Mouse (Mus musculus) fibroblast of lung, adult 2 months (primary cell): Measurements from ENCODE around the gene Gm45713.

ENCODE experiments used
- DNase-seq: peaks from one replicate; pipeline ENCODE4 v3.0.0-alpha.2; 2011; ENCODE audit warnings: low read depth

Gene Gm45713

DNA sequence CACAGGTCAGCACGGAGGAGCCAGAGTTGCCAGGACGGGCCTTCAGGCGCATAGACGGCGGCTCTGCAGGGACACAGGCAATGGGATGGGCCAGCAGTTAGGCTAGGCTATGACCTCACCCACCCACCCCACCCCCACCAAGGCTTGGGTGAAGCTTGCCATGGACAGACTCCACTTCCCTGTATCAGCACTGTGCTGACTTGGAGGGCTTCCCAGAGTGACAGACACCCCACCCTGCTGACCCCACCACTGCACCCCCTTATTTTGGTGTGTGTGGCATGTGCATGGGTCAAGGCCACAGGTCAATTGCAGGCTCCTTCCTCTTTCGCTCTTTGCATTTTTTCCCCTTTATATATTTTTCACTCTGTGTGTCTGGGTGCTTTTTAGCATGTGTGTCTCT lies 40.7 kb downstream of the Gm45713 start:
- DNase-seq = no peak

DNA sequence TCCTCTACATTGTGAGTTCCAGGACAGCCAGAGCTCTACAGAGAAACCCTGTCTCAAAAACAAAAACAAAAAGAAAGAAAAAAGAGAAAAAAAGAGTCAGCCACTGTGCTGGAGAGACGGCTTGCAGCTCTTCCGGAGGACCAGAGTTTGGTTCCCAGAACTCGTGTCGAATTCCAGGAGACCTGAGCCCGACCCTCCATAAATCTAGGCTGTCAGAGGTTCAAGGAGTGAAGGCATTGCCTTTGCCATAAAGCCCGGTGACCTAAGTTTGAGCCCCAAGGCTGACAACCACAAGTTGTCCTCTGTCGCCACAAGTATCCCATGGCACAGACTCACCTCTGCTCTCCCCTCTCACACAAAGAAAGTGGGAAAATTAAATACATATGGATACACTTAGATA lies 41.9 kb downstream of the Gm45713 start:
- DNase-seq = no peak

DNA sequence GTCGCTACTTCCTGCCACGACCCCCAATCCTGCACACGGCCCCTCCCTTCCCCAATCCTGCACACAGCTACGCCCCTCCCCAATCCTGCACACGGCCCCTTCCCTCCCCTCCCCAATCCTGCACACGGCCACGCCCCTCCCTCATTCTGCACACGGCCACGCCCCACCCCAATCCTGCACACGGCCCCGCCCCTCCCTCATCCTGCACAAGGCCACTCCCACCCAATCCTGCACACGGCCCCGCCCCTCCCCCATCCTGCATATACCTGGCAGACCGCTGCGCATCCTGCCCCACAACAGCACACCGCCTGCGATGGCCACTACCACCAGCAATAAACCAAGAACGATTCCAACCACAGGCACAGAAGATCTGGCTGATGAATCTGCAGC lies 42.5 kb downstream of the Gm45713 start:
- no peak for DNase-seq

DNA sequence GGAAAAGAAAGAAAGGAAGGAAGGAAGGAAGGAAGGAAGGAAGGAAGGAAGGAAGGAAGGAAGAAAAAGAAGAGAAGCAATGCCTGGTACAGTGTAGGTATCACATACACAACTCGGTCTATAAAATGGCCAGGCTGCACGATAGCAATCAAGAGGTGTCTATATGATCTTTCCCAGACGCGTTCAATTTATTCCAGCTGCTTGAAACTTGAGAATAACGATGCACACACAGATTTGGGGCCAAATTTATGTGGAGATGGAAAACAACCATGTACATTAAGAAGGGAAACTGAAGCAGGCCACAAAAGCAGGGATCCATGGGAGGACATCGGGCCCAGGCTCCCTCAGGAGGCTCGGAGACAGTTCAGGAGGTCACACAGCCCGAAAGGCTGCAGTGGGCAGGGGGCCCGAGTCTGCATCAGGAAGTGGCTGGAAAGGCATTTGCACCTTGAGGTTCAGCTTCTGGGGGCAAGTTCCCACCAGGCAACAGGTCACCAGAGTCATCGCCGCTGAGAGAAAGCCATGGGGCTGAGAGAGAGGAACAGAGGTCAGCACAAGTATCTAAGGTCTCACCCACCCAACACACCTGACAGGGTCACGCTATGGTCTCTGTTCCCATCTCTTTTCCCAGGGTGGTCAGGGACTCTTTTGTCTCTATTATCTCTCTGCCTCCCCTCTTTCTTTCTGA lies 43.1 kb downstream of the Gm45713 start:
- DNase-seq = no peak

DNA sequence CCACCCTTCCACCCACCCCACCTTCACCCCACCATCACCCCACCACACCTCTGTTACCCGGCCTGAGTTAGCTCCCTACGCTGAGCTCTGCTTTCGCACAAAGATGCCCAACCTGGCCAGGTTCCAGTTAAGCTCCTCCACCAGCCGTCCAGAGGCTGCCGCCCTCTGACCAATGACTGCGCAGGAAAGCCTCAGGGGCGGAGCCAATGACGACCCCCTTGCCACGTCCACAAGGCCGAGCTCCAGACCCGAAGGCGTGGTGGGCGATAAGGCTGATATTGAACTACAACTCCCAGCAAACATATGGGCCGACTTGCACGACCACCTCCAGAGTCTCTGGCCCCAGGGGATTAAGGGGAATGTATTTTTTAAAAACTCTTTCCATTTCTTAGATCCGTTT lies 44.0 kb downstream of the Gm45713 start, which contains the start of gene Rcn3:
Gene Rcn3 (minus strand): TSS at position 174 of the 400 bp plus-strand sequence.
- DNase-seq = peak; percentile 88

DNA sequence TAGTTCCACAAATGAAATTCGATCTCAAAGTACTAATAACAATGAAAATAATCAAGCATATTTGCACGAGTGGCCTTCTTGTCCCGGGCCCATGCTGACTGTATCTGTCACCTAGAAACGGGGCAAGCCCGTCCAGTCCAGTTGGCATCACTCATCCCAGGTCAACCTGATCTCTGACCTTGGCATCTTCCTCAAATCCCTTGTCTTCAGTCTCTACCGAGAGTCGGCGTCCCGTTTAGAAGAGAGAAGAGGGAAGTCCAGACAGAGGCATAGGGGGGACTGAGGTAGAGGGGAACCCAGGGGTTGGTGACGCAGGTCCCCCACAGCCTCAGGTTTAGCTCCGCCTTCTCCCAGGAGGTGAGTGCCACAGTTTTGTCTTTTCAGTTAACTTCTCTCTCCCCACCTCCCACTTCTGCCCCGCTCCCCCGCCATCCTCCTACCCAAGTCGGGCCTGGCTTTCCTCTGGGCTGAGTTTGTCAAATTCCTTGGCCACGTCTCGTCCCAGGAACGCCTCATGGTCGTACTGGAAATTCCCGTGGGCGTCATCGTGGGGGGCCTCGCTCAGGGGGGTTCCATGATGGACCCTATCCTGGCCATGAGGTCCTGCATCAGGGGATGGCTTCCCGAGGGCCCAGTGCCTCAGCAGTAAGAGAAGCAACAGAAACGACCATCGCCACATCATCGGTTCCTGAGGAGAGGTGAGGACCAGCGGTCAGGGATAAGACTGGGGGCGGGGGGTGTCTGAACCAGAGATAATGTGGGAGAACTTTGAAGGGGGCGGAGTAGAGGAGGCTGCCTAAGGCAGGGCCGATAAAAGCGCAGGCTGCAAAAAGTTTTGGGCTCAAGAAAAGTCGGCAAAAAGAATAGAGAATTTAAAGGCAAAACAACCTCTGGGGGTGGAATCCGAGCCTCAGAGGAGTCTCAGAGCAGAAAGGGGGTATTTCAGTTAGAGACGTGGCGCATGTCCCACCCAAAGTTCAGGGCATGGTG lies 44.7 kb downstream of the Gm45713 start:
- no peak for DNase-seq

DNA sequence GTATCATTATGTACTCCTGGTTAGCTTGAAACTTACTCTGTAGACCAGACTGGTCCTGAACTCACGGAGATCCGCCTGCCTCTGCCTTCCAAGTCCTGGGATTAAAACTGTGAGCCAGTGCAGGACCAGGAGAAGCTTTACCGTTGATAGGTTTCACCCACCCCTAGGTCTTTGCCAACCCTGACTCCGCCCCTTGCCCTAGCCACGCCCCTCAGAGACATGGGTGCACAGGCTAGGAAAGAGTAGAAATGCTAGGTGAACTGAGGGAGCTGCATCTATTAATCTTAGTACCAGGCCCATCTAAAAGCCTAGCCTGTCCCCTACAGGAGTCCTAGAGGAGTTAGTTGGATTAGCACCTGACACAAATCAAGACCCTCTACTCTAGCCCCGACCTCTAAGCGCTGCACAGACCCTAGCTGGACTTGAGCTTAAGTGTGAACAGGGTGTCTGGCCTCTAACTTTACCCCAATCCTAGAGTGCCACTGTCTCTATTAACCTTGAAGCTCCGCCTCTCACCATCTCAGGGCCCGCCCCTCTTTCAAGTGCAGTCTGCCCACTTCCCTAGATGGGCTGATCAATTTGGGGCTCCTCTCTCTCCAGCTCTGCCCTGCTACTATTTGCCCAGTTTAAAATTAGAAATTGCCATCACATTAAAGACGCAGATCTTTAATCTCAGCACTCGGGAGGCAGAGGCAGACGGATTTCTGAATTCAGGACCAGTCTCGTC lies 45.6 kb downstream of the Gm45713 start:
- DNase-seq = no peak

DNA sequence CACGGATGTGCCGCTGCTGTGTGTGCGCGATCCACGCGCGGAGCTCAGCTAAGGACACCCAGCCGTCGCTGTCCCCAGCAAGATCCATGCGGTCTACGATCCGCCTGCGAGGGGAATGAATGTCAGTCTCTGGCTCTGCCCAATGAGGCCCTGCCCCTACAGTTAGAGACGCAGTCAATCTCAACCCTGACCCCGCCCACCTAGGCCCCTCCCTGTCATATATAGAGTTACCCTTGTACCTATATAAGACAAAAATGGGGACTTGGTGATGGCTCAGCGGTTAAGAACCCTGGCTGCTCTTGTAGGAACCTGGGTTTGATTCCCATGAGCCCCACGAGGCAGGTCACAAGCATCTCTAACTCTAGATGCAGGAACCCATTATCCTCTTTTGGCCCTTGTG lies 47.4 kb downstream of the Gm45713 start:
- DNase-seq = no peak

DNA sequence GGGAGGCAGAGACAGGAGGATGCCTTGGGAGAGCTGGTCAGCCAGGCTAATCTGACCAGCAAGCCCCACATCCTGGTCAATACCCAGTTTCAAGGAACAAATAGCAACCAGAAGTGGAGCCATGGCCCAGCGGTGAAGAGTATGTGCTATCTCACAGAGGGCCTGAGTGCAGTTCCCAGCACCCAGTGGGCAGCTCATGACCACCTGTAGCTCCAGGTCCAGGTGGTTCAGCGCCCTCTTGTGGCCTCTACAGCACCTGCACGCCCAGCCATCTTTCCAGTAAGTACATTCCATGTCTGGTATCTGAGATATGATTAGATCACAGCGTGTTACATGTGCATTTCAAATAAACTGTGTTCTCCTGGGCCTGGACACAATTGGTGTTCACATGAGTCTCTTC lies 49.9 kb downstream of the Gm45713 start:
- no peak for DNase-seq

DNA sequence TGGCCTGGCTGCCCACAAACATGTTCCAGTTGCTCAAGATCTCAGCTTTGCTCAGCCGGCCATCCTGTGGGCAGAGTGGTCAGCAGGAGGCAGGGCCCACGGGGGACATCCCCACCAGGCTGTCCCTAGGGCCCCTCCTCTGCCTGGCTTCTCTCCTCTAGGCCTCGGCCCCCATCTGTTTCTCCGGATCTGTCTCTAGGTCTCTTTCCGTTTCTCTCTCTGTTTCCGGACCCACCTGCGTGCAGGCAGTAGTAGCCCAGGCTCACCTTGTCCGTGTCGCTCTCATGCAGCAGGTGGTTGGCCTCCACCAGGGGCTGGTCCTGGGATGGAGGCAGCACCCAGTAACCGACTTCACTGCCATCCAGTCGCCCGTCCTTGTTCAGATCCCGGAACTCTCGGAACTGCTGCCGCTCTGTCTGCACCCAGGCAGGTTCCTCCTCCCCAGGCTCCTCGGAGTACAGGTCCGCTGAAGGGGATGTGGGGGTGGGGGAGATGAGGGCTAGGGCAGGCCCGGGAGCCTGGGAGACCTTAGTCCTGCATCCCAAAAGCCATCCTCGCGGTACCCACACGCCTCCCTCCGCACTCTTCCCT lies 52.6 kb downstream of the Gm45713 start:
- DNase-seq = no peak

DNA sequence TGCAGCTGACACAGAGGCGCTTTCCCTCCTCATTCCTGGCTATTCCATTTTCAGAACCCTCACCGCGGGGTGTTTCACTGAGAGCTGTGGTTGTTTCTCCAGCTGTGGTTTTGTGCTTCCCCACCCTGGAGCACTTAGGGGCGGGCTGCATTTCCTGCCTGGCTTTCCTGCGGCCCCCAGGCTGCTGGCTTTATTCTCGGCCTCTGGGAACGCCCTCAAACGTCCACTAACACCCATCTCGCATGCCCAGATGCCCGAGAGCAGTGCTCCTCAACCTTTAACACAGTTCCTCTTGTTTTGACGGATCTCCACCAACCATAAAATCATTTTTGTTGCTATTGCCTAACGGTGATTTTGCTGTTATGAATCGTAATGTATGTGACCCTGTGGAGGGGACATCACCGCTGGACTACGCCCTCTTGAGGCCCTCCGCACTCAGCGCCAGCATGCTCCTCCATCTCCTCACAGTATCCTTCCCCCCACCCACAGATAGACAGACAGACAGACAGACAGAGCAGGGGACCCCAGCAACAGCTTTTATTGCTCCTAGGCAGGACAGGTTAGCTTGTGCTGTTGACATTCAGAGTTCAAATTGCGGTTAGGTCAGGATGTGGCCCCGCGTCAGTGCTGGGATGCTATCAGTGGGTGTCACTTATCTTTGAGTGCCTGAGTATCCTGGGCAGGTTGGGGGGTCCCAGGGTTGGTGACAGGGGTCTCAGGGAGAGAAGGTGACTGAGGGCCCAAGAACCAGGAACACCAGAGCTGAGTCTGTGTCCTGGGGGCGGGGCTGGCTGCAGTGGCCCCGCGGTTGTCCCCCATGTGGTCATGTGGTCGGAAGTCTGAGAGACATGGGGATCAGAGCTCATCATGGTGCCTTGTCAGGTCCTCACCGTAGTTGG lies 53.4 kb downstream of the Gm45713 start:
- DNase-seq = peak; percentile 56

DNA sequence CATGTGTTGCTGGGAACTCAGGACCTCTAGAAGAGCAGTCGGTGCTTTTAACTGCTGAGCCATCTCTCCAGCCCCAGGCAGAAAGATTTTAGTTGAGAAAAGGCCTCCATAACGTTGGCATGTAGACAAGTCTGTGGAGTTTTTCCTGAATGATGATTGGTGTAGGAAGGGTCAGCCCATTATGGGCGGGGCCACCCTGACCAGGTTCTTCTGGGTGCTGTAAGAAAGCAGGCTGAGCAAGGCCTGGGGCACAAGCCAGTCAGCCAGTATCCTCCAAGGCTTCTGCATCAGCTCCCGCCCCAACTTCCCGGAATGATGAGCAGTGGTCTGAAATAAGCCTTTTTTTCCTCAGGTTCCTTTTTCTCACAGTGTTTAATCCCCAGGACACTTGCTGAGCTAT lies 55.0 kb downstream of the Gm45713 start:
- no peak for DNase-seq

DNA sequence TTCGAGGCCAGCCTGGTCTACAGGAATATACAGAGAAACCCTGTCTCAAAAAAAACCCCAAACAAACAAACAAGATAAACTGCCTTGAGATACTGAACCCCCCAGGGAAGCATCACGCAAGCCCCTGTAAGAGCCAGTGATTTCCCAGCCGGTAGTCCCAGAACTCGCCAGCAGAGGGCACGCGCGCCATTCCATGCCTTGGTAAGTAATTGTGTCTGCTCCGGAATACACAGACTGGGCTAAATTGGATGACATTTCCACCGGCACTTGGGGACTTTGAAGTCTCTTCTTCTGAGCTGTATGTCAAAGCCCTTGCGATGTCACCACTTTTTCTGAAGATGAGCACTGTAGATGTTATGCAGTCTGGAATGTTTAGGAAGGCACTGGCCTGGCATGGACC lies 56.2 kb downstream of the Gm45713 start:
- peak; percentile 67 for DNase-seq

DNA sequence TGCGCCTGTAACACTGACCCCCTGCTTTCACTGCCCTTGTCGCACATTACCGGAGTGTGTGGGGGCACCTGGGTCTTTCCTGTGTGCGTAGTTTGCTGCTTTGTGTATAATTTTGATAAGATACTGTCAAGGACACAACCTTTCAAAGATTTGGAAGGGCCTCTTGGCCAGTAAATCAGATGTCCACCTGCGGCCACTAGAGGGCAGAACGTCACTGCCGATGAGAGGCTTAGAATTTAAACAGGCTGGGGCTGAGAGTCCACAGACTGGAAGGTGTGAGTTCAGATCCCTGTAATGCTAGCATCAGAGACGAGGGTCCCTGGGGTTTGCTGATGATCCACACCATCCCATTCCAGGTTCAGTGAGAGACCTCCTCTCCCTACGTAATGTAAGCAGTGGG lies 57.5 kb downstream of the Gm45713 start:
- DNase-seq = no peak

DNA sequence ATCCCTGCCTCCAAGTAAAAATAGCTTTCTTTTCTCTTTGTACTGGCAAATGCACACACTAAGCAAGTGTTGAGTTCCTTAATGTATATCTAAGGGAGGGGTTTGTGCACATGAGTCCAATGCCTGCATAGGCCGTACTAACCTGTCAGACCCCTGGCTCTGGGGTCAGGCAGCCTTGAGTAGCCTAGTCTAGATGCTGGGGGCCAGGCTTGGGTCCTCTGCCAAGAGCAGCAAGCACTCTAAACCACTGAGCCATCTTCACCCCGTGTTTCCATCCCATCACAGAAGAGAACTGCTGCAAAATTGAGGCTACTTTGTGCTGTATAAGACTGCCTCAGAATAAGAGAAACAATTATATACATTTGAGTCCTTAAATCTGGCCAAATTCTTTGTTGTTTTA lies 58.2 kb downstream of the Gm45713 start:
- no peak for DNase-seq

DNA sequence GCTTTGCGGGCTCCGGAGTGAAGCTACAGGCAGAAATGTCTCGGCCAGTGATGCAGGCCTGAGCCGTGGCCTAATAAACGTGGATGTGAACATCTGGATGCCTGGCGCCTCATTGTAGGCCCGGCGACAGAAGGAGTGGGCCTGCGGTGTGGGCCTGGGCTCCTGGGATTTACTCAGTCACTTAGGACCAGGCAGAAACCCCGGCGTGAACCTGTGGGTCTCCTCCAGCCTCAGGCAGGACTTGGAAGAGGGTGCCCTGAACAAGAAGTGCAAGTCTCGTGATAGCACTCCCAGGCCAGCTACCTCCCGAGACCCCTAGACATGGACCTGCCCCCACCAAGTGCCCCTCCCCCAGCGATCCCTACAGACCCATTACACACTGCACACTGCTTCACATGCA lies 58.7 kb downstream of the Gm45713 start:
- no peak for DNase-seq

DNA sequence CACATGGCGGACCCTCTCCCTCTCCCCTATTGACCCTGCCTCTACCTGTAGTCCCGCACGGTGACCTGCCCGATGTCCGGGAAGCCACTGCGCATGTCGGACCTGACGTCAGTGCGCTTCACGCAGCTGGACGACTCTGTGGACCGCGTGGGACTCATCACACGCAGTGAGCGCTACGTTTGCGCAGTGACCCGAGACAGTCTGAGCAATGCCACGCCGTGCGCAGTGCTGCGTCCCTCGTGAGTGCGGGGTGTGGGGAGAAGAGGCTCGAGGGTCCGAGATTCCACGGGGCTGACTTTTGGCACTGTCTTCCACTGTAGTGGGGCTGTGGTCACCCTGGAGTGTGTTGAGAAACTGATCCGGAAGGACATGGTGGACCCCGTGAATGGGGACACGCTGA lies 59.5 kb downstream of the Gm45713 start:
- DNase-seq = no peak
